Mouse (Mus musculus): ENCODE results near the gene Hoxc9. TPM values are rescaled to one million over a fixed set of nuclear protein-coding genes. Genes with fewer than 3 reads are reported as not detected.

Hoxc9 gene
- polyA plus RNA-seq, 1 experiment from 2014 or later, result 10.0 TPM

- H3K9ac ChIP-seq, result peak overlapping the region; percentile 75
- ATAC-seq (replicated peaks; ENCODE audit: low FRiP score), result no peak
Observed at GRCm38 (mm10) chr15:102981379-102982288, 5.4 kb downstream of the Hoxc9 start.

GRCm38 (mm10) chr15:102983716-102984115 is 7.5 kb downstream of the Hoxc9 start:
- peaks cover 78% of the 10 kb centered on the region for H3K4me1 ChIP-seq
- H3K4me3 ChIP-seq (replicated peaks), result peak overlapping the region; percentile 65
- H3K9ac ChIP-seq, result peak overlapping the region; percentile 75
- H3K4me2 ChIP-seq, result peak overlapping the region; percentile 77
- WGBS, result 12% methylated on average over 12 of the region's 12 CpGs
- no peaks in the 10 kb centered on the region for H3K9me3 ChIP-seq (replicated peaks)
- H3K27ac ChIP-seq, result peak overlapping the region; percentile 75
- no peak for ATAC-seq (replicated peaks; ENCODE audit: low FRiP score)
- 0 out of 2 replicates have a peak, but pooled peaks cover 3% of the 10 kb centered on the region for H3K36me3 ChIP-seq
- H3K27me3 ChIP-seq, result peaks cover 75% of the 10 kb centered on the region

More at GRCm38 (mm10) chr15:102981379-102982288, 5.4 kb downstream of the Hoxc9 start:
- Histone ChIP-seq H3K27me3 (peaks cover 74% of the 10 kb centered on the region), H3K36me3 (0 out of 2 replicates have a peak, but pooled peaks cover 3% of the 10 kb centered on the region), H3K4me1 (peaks cover 77% of the 10 kb centered on the region), H3K9me3 (replicated peaks) (no peaks in the 10 kb centered on the region), H3K4me2 (peak overlapping the region; percentile 77), H3K4me3 (replicated peaks) (peak overlapping the region; percentile 65), H3K27ac (peak overlapping the region; percentile 96)
- WGBS, result under 1% methylated on average over 88 of the region's 88 CpGs

DNA sequence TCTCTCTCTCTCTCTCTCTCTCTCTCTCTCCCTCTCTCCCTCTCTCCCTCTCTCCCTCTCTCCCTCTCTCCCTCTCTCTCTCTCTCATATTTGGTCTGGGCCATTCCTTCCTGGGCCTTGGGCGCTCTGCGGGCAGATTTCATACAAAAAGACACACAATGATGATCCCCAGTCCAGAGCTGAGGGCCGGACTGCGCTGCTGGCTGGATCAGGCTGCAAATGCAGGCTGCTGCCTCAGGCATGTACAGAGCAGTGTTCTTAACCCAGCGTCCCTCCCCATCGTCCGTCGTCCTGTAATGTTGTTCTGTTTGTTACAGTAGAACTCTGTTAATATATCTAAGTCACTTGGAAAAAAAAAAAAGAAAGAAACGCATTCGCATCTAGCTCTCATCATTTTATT is 8.3 kb downstream of the Hoxc9 start:
- Histone ChIP-seq H3K4me2 (peak overlapping the region; percentile 77), H3K27ac (peak overlapping the region; percentile 75), H3K9ac (peak overlapping the region; percentile 27; the same call in 1 of the 2 replicates), H3K27me3 (peaks cover 77% of the 10 kb centered on the region), H3K36me3 (0 out of 2 replicates have a peak, but pooled peaks cover 3% of the 10 kb centered on the region), H3K9me3 (replicated peaks) (no peaks in the 10 kb centered on the region), H3K4me3 (replicated peaks) (peak overlapping the region; percentile 10; the same call in 1 of the 2 replicates), H3K4me1 (peaks cover 78% of the 10 kb centered on the region)
- no peak for ATAC-seq (replicated peaks; ENCODE audit: low FRiP score)
- 13% methylated on average over 10 of the region's 10 CpGs for WGBS

DNA sequence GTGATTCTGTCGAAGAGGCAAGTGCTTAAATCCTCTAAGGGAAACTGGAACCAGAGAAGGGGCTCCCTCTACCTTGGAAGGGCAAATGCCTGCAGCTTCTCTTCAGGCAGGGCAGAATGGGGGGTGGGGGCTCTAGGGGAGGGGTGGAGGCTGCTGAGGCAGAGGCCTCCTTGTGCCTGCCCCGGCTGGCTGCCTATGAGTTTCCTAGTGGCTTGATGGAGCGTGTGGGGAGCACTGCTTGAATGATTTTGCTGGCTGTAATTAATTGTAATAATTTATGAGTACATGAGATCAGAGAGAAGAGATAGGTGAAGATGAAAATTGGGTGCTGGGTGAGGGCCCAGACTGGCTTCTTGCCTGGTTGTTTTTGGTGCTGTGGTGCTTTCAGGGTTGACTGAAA is 8.7 kb downstream of the Hoxc9 start:
- H3K27me3 ChIP-seq, result peaks cover 77% of the 10 kb centered on the region
- peaks cover 78% of the 10 kb centered on the region for H3K4me1 ChIP-seq

DNA sequence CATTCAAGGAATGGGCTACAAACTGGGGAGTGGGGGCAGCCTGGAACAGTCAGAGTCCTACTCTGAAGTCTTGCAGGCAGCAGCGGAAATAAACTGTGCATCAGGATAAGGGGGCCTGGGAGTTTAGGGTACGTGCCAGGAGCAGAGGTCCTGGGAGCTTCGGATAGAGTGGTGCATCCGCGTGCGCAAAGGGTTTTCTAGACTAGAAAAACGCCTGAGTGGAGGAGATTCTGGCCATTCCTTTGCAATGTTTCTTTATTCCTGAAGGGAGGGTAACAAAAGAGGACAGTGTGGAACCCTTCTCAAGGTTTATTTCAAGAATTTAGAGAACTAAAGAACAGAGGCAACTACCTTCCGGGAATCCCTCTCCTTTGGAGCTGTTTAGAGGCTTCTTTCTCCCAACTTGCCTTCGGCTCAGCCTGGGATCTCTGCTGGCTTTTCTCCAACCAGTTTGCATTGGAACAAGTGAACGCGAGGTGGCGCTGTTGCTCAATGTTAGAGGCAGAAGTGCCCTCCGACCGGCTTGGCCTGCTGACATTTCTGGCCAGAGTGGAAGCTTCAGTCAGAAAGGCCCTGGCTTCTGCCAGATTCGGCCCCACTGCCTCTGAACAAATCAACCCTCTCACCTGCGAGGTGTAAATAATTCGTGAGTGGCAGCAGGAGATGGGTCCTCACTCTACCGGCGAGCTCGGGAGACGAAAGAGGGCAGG is 11.0 kb downstream of the Hoxc9 start:
- 6% methylated on average over 21 of the region's 21 CpGs for WGBS

More for the DNA sequence above, 8.7 kb downstream of the Hoxc9 start:
- Histone ChIP-seq H3K4me2 (peak overlapping the region; percentile 77), H3K4me3 (replicated peaks) (peak overlapping the region; percentile 10; the same call in 1 of the 2 replicates), H3K9ac (peak overlapping the region; percentile 27; the same call in 1 of the 2 replicates), H3K36me3 (0 out of 2 replicates have a peak, but pooled peaks cover 3% of the 10 kb centered on the region), H3K9me3 (replicated peaks) (no peaks in the 10 kb centered on the region), H3K27ac (peak overlapping the region; percentile 75)
- 17% methylated on average over 3 of the region's 3 CpGs for WGBS
- ATAC-seq (replicated peaks; ENCODE audit: low FRiP score), result no peak

DNA sequence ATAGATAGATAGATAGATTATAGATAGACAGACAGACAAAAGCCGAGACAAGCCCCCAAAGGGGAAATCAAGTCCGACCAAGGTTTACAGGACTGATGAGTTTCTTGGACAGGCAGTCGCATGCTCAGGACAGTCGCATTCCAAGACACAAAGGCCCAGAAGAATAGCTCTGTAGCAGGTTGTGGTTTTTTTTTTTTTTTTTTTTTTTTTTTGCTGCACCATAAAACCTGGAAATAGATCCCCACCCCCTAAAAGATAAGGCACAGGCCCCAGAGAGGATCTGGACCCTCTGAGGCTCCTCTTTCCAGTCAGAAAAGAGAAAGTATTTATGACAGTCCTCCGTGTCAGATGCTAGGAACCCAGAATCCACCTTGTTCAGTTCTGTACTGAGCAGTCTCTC is 11.8 kb downstream of the Hoxc9 start:
- no peak overlapping the region for H3K27ac ChIP-seq
- no peak overlapping the region for H3K4me3 ChIP-seq (replicated peaks)
- H3K4me2 ChIP-seq, result no peak overlapping the region
- H3K4me1 ChIP-seq, result peaks cover 94% of the 10 kb centered on the region
- no peak overlapping the region for H3K9ac ChIP-seq
- no peak for ATAC-seq (replicated peaks; ENCODE audit: low FRiP score)
- 0 out of 2 replicates have a peak, but pooled peaks cover 3% of the 10 kb centered on the region for H3K36me3 ChIP-seq
- peaks cover 87% of the 10 kb centered on the region for H3K27me3 ChIP-seq
- WGBS, result 45% methylated on average over 5 of the region's 5 CpGs
- no peaks in the 10 kb centered on the region for H3K9me3 ChIP-seq (replicated peaks)

More for the DNA sequence above, 11.0 kb downstream of the Hoxc9 start:
- H3K9me3 ChIP-seq (replicated peaks), result no peaks in the 10 kb centered on the region
- no peak overlapping the region for H3K4me3 ChIP-seq (replicated peaks)
- ATAC-seq (replicated peaks; ENCODE audit: low FRiP score), result 0 out of 2 replicates have a peak, but pooled peaks have one; percentile 6
- peak overlapping the region; percentile 17 for H3K4me2 ChIP-seq
- peaks cover 85% of the 10 kb centered on the region for H3K27me3 ChIP-seq
- no peak overlapping the region for H3K9ac ChIP-seq
- 0 out of 2 replicates have a peak, but pooled peaks cover 3% of the 10 kb centered on the region for H3K36me3 ChIP-seq
- H3K4me1 ChIP-seq, result peaks cover 89% of the 10 kb centered on the region
- peak overlapping the region; percentile 71 for H3K27ac ChIP-seq

DNA sequence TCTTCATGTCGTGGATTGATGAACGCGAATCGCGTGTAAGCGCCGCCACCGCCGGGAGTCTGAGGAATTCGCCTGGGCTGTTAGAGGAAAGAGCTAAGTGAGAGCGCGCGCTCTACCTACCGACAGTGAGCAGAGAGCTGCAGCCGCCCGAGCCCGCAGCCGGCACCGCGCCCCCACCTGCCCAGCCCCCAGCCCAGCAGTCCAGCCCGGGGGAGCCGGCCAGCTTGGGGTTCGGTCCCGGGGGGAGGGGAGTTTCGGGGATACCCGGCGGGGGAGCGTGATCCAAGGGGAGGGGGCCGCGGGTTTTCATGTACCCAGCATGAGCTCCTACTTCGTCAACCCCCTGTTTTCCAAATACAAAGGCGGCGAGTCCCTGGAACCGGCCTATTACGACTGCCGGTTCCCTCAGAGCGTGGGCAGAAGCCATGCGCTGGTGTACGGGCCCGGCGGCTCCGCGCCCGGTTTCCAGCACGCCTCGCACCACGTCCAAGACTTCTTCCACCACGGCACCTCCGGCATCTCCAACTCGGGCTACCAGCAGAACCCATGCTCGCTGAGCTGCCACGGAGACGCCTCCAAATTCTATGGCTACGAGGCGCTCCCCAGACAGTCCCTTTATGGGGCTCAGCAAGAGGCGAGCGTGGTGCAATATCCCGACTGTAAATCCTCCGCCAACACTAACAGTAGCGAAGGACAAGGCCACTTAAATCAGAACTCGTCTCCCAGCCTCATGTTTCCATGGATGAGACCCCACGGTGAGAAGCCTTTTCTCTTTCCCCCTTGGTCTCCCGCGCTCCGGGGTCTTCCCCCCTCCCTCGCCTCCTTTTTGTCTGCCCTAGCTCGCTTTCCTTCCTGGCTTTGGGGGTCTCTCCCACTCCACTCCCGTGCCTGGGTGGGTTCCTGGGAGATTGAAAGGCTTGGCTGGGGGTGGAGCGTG is 14.5 kb downstream of the Hoxc9 start, which contains the start of gene Hoxc8:
TSS of gene Hoxc8 (plus strand) at position 147 of the 937 bp plus-strand sequence.
- Histone ChIP-seq H3K4me1 (peaks cover 84% of the 10 kb centered on the region), H3K36me3 (no peaks in the 10 kb centered on the region), H3K27ac (peak within 1 kb of the TSS; percentile 89), H3K4me3 (replicated peaks) (peak within 1 kb of the TSS; percentile 57), H3K4me2 (peak within 1 kb of the TSS; percentile 86), H3K9ac (peak within 1 kb of the TSS; percentile 68), H3K9me3 (replicated peaks) (no peaks in the 10 kb centered on the region), H3K27me3 (peaks cover 79% of the 10 kb centered on the region)
- 0 out of 2 replicates have a peak, but pooled peaks have one; percentile 26 for ATAC-seq (replicated peaks; ENCODE audit: low FRiP score)
- 1% methylated on average over 69 of the region's 69 CpGs for WGBS

- ATAC-seq (replicated peaks; ENCODE audit: low FRiP score), result no peak
- peak overlapping the region; percentile 68 for H3K9ac ChIP-seq
- H3K9me3 ChIP-seq (replicated peaks), result no peaks in the 10 kb centered on the region
- H3K4me1 ChIP-seq, result peaks cover 84% of the 10 kb centered on the region
- peak overlapping the region; percentile 89 for H3K27ac ChIP-seq
- WGBS, result 15% methylated on average over 7 of the region's 7 CpGs
- peak overlapping the region; percentile 57 for H3K4me3 ChIP-seq (replicated peaks)
- H3K4me2 ChIP-seq, result peak overlapping the region; percentile 86
- H3K36me3 ChIP-seq, result no peaks in the 10 kb centered on the region
- H3K27me3 ChIP-seq, result peaks cover 75% of the 10 kb centered on the region
Observed at GRCm38 (mm10) chr15:102991782-102992181, 15.5 kb downstream of the Hoxc9 start.

DNA sequence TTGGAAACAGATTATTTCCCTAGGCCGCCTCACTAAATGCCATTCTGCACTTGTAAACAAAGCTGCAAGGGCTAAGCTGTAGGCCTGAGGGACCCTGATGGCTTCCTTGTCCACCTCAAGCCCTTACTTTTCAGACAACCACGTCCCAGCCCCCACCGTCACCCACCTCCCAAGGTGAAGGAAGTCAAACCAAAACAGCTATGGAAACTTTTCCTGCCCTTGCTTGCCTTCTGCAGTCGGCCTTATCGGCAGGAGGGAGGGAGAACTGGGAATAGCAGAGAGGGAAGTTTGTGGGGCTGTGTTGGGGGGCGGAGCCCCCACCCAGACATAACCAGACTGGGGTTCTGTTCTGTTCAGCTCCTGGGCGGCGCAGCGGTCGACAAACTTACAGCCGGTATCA is 16.0 kb downstream of the Hoxc9 start:
- Histone ChIP-seq H3K9ac (peak overlapping the region; percentile 68), H3K4me2 (peak overlapping the region; percentile 86), H3K9me3 (replicated peaks) (no peaks in the 10 kb centered on the region), H3K27me3 (peaks cover 73% of the 10 kb centered on the region), H3K27ac (peak overlapping the region; percentile 89), H3K4me1 (peaks cover 82% of the 10 kb centered on the region), H3K4me3 (replicated peaks) (peak overlapping the region; percentile 57), H3K36me3 (no peaks in the 10 kb centered on the region)
- 4% methylated on average over 11 of the region's 11 CpGs for WGBS
- no peak for ATAC-seq (replicated peaks; ENCODE audit: low FRiP score)

DNA sequence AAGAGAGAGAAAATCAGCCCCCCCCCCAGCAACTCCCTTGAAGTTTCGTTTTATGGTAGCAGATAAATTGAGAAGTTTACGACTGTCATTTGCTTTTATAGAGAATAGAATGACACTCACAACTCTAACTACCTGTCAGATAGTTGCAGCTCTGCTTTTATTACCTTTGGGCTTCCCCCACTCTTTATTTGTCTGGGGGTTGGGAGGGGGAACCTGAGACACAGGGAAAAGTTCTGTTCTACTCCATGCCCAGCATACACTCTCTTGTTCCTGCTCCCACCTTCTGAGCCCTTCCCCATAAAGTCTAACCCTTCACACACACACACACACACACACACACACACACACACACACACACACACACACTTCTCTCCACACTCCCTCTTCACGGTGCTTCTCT is 16.6 kb downstream of the Hoxc9 start:
- peak overlapping the region; percentile 86 for H3K4me2 ChIP-seq
- H3K27me3 ChIP-seq, result peaks cover 68% of the 10 kb centered on the region
- 10% methylated on average over 3 of the region's 3 CpGs for WGBS
- H3K4me3 ChIP-seq (replicated peaks), result peak overlapping the region; percentile 57
- ATAC-seq (replicated peaks; ENCODE audit: low FRiP score), result peak; percentile 63
- peak overlapping the region; percentile 68; the same call in 1 of the 2 replicates for H3K9ac ChIP-seq
- H3K9me3 ChIP-seq (replicated peaks), result no peaks in the 10 kb centered on the region
- H3K36me3 ChIP-seq, result no peaks in the 10 kb centered on the region
- H3K4me1 ChIP-seq, result peaks cover 79% of the 10 kb centered on the region
- H3K27ac ChIP-seq, result peak overlapping the region; percentile 89; the same call in 1 of the 2 replicates
